9 mouse cellular contexts compared by ENCODE assay signal in the genomic region with DNA sequence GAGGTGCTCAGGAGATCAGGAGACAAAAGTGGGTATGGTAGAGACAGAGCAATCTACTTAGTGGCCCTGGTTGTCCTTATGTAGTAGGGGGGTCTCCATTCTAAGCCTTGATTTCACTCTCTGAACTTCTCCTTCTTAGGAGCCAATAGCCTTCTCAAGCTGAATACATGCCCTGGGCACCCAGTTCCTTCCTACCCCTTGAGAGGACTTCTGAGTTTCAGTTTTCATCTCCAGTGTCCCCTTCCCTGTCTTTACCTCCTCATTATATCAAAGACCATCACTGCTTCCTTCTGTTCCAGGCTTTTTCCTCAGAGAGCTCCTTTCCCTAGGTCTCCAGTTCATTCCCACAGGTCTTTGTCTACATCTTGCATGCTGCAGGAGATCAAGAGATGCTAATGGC. TPM values are rescaled to one million over a fixed set of nuclear protein-coding genes. Genes with fewer than 3 reads are reported as not detected.
DNase-seq lines count a peak whose midpoint lies in the region; ATAC-seq and TF ChIP-seq lines count a peak whose summit lies in the region.
"Had no signal": no experiment of that assay in that cellular context is flagged by ENCODE, and none has a peak within 500 bp of the region (broad histone marks: within the 10 kb centered on the region; RNA-seq: fewer than 3 reads in every experiment).

No protein-coding gene starts in this region.

- no peak for TF ChIP-seq CTCF in gastrocnemius, adult 2 months (IDR thresholded peaks at IDR 0.05)
- no peak for TF ChIP-seq CTCF in liver, postnatal 0 days (IDR thresholded peaks at IDR 0.05; ENCODE audit: low read depth)

- intact Hi-C loops in gastrocnemius, adult 2 months (cut with DNase I): no loop called here

- H3K9ac ChIP-seq in liver, postnatal 0 days (replicated peaks): no peak overlapping the region

- no peaks in the 10 kb centered on the region for H3K9me3 ChIP-seq in hindbrain, embryonic 10.5 days
- no peaks in the 10 kb centered on the region for H3K9me3 ChIP-seq in liver, postnatal 0 days (ENCODE audit: low read length)

- peak overlapping the region; percentile 70 for H3K4me2 ChIP-seq in liver, postnatal 0 days (ENCODE audit: low read depth, low read length)

- ATAC-seq in liver, postnatal 0 days: no peak
- ATAC-seq in erythroid progenitor cell, adult 5-6 weeks (replicated peaks; ENCODE audit: low FRiP score, poor library complexity, severe bottlenecking): no peak

- H3K4me3 ChIP-seq in gastrocnemius, adult 2 months: peak overlapping the region; percentile 70
- H3K4me3 ChIP-seq in hindbrain, embryonic 10.5 days: peak overlapping the region; percentile 63
- peak overlapping the region; percentile 49 for H3K4me3 ChIP-seq in liver, postnatal 0 days (ENCODE audit: low read depth, low read length)

- no peak for TF ChIP-seq EP300 in liver, postnatal 0 days (IDR thresholded peaks at IDR 0.05; ENCODE audit: low read depth)

- peaks cover 83% of the 10 kb centered on the region for H3K27me3 ChIP-seq in hindbrain, embryonic 10.5 days (ENCODE audit: insufficient read depth, poor library complexity, severe bottlenecking)
- H3K27me3 ChIP-seq in liver, postnatal 0 days (ENCODE audit: insufficient read depth, low read length): peaks cover 51% of the 10 kb centered on the region

- H3K27ac ChIP-seq in gastrocnemius, adult 2 months: peak overlapping the region; percentile 55
- peak overlapping the region; percentile 86 for H3K27ac ChIP-seq in hindbrain, embryonic 10.5 days
- H3K27ac ChIP-seq in liver, postnatal 0 days (ENCODE audit: low read depth): no peak overlapping the region

- DNase-seq in gastrocnemius, adult 2 months: no peak
- DNase-seq in gastrocnemius, adult 18-20 months (ENCODE audit: low spot score): no peak
- peak; percentile 48 for DNase-seq in 3T3-L1 (ENCODE audit: low read depth, low spot score)
- DNase-seq in hindbrain, embryonic 10.5 days (ENCODE audit: low spot score): no peak
- no peak for DNase-seq in liver, postnatal 0 days
- no peak for DNase-seq in layer of hippocampus, postnatal 10 days (ENCODE audit: low spot score in 2 of 2)
- no peak for DNase-seq in urinary bladder, postnatal 4 days (ENCODE audit: low spot score in 2 of 2)

- peaks cover 28% of the 10 kb centered on the region for H3K4me1 ChIP-seq in hindbrain, embryonic 10.5 days (replicated peaks)
- H3K4me1 ChIP-seq in liver, postnatal 0 days (ENCODE audit: insufficient read depth): peaks cover 16% of the 10 kb centered on the region

- H3K36me3 ChIP-seq in hindbrain, embryonic 10.5 days: peaks cover 25% of the 10 kb centered on the region
- H3K36me3 ChIP-seq in liver, postnatal 0 days (replicated peaks; ENCODE audit: insufficient read depth, low read length): 0 out of 2 replicates have a peak, but pooled peaks cover 3% of the 10 kb centered on the region

RNA-seq across cellular contexts. Expression of gene Scarf2, which starts 0.6 kb away (rescaled TPM):
- total RNA-seq in gastrocnemius, adult 2 months (2021): 1 to 10 TPM; 3.6 to 5.2 TPM
- 1 to 10 TPM; 2.6 to 4.0 TPM for total RNA-seq in gastrocnemius, adult 18-20 months (2021)
- 5.4 and 9.6 TPM in 2 replicates for polyA plus RNA-seq in hindbrain, embryonic 10.5 days (2016; fragmentation: Nextera tagmentation; extraction: Ambion mirVana)
- polyA plus RNA-seq in liver, postnatal 0 days (2015; fragmentation: Nextera tagmentation; extraction: Ambion mirVana): 0.97 and 1.6 TPM in 2 replicates
- total RNA-seq in layer of hippocampus, postnatal 10 days (2021): 1 to 10 TPM; 4.7 to 5.0 TPM
- 0.42 TPM in 1 of 2 replicates, not detected in the other for total RNA-seq in erythroid progenitor cell, adult 5-6 weeks (2015; ENCODE audit: low replicate concordance)
- total RNA-seq in erythroid progenitor cell, adult 5-6 weeks (2017; ENCODE audit: low replicate concordance): not detected in 2 replicates

RNA-seq across cellular contexts. Expression of gene B830017H08Rik, which starts 36.4 kb away (rescaled TPM):
- total RNA-seq in gastrocnemius, adult 2 months (2021): not detected
- total RNA-seq in gastrocnemius, adult 18-20 months (2021): not detected
- 0.22 TPM in 1 of 2 replicates, not detected in the other for polyA plus RNA-seq in hindbrain, embryonic 10.5 days (2016; fragmentation: Nextera tagmentation; extraction: Ambion mirVana)
- polyA plus RNA-seq in liver, postnatal 0 days (2015; fragmentation: Nextera tagmentation; extraction: Ambion mirVana): not detected in 2 replicates
- total RNA-seq in layer of hippocampus, postnatal 10 days (2021): 1 to 10 TPM; 4.5 to 5.8 TPM
- total RNA-seq in erythroid progenitor cell, adult 5-6 weeks (2015; ENCODE audit: low replicate concordance): not detected in 2 replicates
- total RNA-seq in erythroid progenitor cell, adult 5-6 weeks (2017; ENCODE audit: low replicate concordance): not detected in 2 replicates
- total RNA-seq: adrenal gland, adult 2 months had no signal
- polyA plus RNA-seq: adrenal gland, adult 2 months had no signal

RNA-seq across cellular contexts. Expression of gene Klhl22, which starts 37.1 kb away (rescaled TPM):
- 10 to 100 TPM; 20.5 to 23.6 TPM for total RNA-seq in gastrocnemius, adult 2 months (2021)
- total RNA-seq in gastrocnemius, adult 18-20 months (2021): 10 to 100 TPM; 21.8 to 23.4 TPM
- polyA plus RNA-seq in hindbrain, embryonic 10.5 days (2016; fragmentation: Nextera tagmentation; extraction: Ambion mirVana): 57.5 TPM in 2 replicates
- 7.8 and 8.0 TPM in 2 replicates for polyA plus RNA-seq in liver, postnatal 0 days (2015; fragmentation: Nextera tagmentation; extraction: Ambion mirVana)
- 100 to 1,000 TPM; 108 TPM for total RNA-seq in layer of hippocampus, postnatal 10 days (2021)
- total RNA-seq in erythroid progenitor cell, adult 5-6 weeks (2015; ENCODE audit: low replicate concordance): 4.2 and 5.4 TPM in 2 replicates
- total RNA-seq in erythroid progenitor cell, adult 5-6 weeks (2017; ENCODE audit: low replicate concordance): 3.7 and 3.9 TPM in 2 replicates

RNA-seq across cellular contexts. Expression of gene Car15, which starts 41.6 kb away (rescaled TPM):
- 1 to 10 TPM; 1.3 to 2.1 TPM for total RNA-seq in gastrocnemius, adult 2 months (2021)
- 1 to 10 TPM in 1 of 2 experiments, under 1 TPM in 1; 0.87 to 1.2 TPM for total RNA-seq in gastrocnemius, adult 18-20 months (2021)
- polyA plus RNA-seq in hindbrain, embryonic 10.5 days (2016; fragmentation: Nextera tagmentation; extraction: Ambion mirVana): 1.9 and 2.3 TPM in 2 replicates
- 0.26 and 0.52 TPM in 2 replicates for polyA plus RNA-seq in liver, postnatal 0 days (2015; fragmentation: Nextera tagmentation; extraction: Ambion mirVana)
- 1 to 10 TPM; 7.5 to 9.2 TPM for total RNA-seq in layer of hippocampus, postnatal 10 days (2021)
- total RNA-seq in erythroid progenitor cell, adult 5-6 weeks (2015; ENCODE audit: low replicate concordance): 7.1 and 9.7 TPM in 2 replicates
- total RNA-seq in erythroid progenitor cell, adult 5-6 weeks (2017; ENCODE audit: low replicate concordance): 4.6 and 9.5 TPM in 2 replicates

Comparison
In these comparisons a context has a peak if more than half of its experiments do, and no peak if none do; other contexts are left out.
1. RNA of gene B830017H08Rik, which starts 36.4 kb away (total RNA-seq): 4.5 to 5.8 TPM in layer of hippocampus, postnatal 10 days; not detected in gastrocnemius, adult 2 months, not detected in gastrocnemius, adult 18-20 months and not detected in erythroid progenitor cell, adult 5-6 weeks; every median in the first group is over 4 times any median in the second.
2. RNA of gene Klhl22, which starts 37.1 kb away (total RNA-seq): 108 TPM in layer of hippocampus, postnatal 10 days; 20.5 to 23.6 TPM in gastrocnemius, adult 2 months, 21.8 to 23.4 TPM in gastrocnemius, adult 18-20 months and 3.7 to 5.4 TPM in erythroid progenitor cell, adult 5-6 weeks; every median in the first group is over 4 times any median in the second.
3. Peak in every context shown above with its lines, with median percentiles within 50 percentile points of each other: H3K4me3 ChIP-seq.